Mouse (Mus musculus): ENCODE results near the gene Ninl.

Gene Ninl

GRCm38 (mm10) chr2:150900341-150900740 lies 138.8 kb downstream of the Ninl start:
- DNase-seq: no peak

DNA sequence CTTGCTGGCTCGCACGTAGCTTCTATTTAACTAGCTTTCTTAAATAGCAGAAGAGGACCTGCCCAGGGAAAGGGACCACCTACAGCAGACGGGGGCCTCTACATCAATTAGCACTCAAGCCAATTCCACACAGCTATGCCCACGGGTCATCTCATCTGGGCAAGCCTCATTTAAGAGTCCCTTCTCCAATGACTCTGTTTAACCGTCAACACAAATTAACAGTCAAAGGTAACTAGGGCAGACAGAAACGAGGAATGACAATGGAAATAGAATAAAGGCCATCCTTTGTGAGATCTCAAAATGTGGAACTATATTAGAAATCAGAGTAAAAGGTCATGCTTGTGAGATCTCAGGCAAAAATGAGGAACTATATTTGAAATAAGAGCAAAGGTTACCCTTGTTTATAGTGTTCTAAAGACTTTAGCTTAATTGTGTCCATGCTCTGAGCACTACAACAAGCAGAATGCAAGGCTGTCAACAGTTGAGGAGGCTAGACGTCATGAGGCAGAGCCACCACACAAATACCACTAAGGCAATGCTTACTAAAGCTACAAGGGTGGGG lies 143.4 kb downstream of the Ninl start:
- no peak for DNase-seq

GRCm38 (mm10) chr2:150894617-150895267 lies 144.4 kb downstream of the Ninl start:
- no peak for DNase-seq

- no peak for DNase-seq
Observed at GRCm38 (mm10) chr2:150887370-150887769, 151.8 kb downstream of the Ninl start.

GRCm38 (mm10) chr2:150886315-150886714 lies 152.9 kb downstream of the Ninl start:
- DNase-seq: no peak

DNA sequence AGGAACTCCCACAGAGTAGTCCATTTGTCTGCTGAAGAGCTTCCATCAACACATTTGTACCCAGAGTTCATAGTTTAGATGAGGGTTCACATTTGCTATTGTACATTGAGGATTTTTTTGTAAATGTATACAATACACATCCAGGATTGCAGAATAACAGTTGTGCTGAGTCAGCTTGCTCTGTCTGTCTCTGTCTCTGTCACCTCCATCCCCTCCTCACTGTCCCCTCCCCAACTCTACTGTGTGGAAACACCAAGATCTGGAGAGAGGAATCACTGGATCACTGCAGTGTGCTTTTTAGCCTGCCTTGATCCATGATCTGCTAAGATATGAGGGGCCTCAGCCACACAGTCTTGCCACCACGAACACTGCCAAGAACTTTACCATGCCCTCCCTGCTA lies 153.4 kb downstream of the Ninl start:
- DNase-seq: no peak

DNA sequence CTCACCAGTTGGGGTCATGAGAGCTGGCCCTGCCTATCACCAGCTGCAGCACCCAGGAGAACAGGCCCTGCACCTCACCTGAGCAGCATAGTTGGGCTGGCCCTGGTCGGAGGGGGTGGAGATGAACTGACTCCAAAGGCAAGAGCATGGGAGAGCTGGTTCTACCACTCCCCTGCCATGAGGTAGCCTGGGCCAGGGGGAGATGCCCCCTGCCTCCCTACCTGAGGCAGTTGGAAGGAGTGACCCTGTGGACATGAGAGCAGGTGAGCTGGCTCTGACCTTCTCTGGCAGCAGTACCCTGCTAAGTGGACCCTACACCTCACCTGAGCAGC lies 154.4 kb downstream of the Ninl start:
- no peak for DNase-seq
